Mouse (Mus musculus) embryo, embryonic 11.5 days (tissue): ENCODE measurements at regions not wholly inside any gene's neighbourhood (a gene's known extent, or its start where the extent isn't known, plus 50 kb on each side); places are given as distances from the start of the nearest gene placed in this dataset.
A peak's percentile ranks its signal among the peaks of the same experiment; 100 is the strongest.

Experiments
- DNase-seq: peaks from one replicate; pipeline ENCODE4 v3.0.0-alpha.2; 2012; ENCODE audit warnings: low read depth, low spot score

DNA sequence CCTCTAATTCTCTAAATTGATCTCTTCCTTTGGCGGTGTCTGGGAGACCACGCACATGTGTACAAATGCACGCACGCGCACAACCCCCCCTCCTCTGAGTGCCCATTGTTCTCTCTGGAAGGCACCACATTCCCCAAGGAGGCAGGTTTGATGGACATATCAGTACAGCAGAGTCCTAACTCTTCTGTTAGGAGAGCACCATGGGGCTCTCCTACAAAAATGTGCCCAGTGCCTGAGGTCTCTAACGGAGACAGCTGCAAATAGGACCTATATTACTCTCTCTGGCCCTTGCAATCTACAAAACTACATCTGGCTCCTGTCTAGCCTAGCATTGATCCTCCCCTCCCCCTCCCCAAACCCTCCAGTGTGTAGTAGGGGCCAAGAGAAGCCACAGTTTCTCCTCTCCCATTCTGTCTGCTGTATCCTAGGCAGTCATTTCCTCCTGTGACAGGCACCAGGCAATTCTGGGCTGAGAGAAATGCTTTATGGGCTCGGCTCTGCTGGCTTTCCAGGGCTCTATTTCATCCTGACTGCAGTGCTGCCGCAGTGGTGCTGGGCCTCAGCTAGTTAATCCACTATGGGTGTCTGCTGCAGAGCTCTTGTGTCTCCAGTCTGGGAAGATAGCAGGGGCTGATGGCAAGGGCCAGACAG lies 340.6 kb downstream of the Rps24 start:
- DNase-seq: no peak

DNA sequence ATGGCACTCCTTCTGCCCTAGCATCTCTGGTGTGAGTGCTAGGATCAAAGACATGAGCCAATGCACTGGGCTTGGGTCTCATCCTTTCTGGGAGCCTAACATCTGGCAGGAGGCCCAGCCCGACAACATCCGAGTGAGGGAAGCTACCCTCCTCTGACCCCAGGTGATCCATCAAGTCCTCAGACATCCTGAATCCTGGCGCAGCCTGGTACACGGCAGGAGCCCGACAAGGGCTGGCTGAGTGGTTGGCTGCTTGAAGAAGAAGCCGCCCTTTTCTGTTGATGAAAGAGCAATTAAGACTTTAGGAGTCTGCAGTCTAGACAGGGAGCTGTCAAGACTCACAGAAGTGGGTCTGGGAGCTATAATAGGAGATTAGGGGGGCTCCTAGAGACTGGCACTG lies 342.1 kb downstream of the Rps24 start:
- DNase-seq: no peak

DNA sequence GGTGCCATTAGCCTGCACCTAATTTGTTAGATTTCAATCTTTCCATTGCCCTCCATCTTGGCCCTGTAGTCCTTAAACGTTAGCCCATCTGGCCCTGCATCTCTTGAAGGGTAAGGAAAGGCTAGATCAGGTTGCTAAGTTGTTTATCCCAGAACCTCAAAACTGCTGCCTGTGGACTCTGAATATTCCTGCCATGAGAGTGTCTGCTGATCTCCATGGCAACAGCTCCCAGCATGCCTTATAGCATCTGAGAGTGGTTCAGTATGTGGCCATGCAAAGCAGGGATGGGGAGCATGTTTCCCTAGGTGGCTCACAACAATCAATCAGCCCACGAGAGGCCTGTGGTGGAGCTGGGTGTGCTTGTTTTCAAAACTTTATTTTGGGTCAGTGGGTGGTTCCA lies 346.3 kb downstream of the Rps24 start:
- no peak for DNase-seq

DNA sequence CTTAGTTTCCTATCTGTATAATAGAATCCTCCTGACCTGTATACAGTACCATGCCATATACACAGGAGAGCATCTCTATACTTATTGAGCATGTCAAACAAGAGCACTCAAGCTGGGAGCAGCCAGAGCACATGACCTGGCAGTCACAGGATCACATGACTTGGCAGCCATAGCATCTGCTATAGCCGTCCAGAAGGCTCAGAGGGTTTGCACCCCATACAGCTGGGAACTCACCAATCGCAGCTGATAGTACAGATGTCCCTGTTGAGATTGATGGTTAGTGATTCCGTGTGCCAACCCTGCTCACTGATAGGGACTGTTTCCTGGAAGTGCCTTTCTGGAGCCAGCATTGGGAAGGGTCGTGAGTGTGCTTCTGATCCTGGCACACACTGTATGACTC lies 351.3 kb downstream of the Rps24 start:
- no peak for DNase-seq

DNA sequence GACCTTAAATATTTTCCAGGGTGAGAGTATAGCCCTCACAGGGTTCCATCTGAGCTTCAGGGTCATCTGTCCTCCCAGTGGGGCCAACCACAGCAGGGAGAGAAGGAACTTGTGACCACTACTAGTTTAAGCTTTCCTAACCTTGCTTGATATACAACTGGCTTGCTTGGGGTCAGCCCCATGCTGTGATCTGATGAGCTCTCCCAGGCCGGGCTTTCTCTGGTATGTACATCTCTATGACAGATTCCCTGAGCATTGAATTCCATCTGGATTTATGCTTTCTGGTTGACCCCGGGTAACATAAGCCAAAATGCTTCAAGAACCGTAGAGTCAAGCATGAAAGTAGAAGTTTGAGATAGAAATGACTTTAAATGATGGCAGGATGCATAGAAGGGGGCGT lies 352.1 kb downstream of the Rps24 start:
- no peak for DNase-seq

DNA sequence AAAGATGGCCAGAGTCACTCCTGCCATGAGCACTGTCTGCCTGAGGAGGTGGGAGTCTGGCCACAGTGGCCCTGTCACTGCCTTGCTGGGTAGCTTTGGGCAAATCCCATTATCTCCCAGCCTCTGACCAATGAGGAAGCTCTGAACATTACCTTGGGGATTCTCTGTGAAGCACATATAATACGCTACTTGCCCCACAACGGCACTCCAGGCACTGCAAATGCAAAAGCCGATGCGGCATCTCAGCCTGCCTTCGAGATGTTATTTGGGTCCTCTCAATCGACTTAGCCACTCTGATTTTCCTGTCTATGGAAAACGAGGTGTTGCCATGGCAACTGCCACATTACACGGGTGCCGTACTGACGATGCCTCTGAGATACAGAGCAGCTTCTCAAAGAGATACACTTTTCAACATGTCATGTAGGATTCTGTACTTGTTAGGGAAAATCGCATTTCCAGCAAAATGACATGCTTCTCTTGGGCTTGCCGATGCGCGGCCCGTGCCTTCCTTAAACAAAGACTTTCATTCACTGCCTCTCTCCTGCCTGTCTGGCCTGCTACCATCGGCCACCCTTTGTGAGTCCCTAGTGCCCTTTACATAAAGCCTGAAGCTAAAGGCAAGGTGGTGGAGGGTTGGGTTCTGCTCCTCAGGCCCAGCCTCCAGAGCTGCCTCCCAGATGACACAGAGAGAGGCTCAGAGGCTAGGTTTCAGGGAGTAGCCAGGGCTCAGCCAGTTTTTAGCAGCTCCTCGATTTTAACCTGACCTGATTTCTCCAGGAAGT lies 355.0 kb downstream of the Rps24 start:
- DNase-seq: peak; percentile 30

DNA sequence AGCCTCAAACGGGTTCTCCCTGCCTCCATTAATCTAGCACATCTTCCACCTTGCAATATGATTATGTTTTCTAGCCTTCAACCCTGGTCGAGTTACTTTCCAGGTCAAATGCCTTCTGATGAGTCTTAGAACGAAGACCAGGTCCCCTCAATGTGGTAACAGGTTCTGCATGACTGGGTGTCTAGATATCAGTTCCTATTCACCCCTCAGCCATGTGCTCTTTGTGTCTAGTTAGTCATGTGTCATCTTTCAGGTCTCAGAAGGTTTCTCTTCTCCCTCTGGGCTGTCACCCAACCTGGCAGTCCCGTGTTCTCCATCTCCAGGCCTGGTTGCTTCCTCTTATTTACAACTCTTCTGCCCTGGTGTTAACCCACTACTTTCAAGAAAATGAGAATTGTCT lies 356.7 kb downstream of the Rps24 start:
- DNase-seq: no peak

DNA sequence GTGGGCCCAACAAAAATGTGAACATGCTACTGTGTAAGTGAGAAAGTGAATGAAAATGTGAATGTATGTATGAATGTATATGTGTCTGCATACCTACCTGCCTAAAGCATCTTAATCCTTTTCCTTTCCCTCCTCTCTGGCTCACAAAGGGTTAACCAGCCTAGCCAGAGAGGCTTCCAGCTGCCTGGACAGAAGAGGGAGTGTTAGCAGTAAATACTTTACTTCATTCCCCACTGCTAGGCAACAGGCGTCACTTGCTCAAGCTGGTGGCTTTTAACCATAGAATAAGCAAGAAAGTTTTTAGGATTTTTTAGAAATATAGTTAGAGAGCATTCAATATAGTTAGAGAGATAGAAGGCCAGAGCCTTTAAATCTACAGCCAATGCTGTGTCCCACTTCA lies 363.6 kb downstream of the Rps24 start:
- no peak for DNase-seq

DNA sequence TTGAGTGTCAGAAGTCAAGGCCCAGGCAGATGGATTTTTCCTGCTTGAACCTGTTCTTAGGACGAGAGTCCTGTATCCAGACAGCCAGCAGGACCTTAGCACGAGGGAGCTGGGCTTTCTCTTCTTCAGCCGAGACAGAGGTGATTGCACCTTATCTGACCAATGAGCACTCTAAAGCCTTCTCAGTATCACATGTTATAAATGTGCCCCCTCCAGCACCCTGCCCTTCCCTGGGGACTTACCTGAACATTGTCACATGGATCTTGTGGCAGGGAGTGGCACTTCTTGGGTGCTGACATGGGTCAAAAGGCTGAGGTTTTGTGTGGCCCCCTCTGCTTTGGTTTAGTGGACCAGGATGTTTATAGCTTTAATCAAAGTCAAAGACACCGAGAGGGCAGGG lies 367.5 kb downstream of the Rps24 start:
- no peak for DNase-seq

DNA sequence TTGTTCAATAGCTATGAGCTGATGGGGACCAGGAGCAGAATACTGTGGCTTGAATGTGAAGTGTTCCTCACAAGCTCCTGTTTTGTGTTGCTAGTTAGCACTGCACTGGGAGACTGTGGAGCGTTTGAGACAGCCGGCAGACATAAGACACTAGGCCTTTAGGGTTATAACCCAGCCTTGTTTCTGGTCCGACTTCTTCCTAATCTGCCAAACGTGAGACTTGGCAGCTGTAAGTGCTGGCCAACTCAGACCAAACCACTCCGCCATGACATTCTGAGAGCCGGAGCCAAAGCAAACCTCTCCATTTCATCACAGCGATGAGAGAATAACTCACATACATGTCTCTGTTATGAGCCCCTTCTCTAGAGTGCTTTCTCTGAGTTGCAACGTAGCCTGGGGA lies 375.2 kb downstream of the Rps24 start:
- DNase-seq: no peak

DNA sequence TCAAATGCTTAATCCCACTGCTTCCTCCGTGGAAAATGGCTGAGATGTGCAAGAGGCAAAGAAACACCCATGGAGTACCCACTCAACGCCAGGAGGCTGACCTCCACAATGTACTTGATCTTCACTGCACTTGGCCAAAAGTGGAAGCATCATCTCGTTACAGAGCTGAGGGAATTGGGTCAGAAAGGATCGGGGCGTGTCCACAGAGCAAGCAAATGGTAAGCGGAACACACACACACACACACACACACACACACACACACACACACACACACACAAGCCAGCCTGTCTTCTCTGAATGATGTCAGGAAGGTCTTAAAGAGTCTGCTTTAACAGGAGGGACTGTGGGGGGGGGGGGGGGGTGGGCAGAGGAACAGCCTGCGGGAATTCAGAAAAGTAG lies 375.7 kb downstream of the Rps24 start:
- DNase-seq: no peak

DNA sequence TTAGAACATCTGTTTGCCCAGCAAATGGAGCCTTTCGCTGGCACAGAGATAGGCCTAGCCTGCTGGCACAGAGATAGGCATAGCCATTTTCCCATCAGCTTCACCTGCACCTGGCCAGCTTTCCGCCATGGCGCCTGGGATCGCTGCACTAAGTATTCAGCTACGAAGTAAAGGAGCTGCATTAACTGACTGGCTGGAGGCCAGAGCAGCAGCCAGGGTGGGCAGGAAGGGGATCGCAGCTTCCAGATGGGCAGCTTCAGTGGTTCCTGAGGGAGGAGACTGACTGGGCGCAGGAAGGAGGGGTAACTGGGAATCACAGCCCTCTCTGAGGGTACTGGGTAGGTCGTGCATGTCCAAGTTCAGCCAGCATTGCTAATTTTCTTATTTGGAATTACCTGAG lies 376.2 kb downstream of the Rps24 start:
- DNase-seq: no peak

DNA sequence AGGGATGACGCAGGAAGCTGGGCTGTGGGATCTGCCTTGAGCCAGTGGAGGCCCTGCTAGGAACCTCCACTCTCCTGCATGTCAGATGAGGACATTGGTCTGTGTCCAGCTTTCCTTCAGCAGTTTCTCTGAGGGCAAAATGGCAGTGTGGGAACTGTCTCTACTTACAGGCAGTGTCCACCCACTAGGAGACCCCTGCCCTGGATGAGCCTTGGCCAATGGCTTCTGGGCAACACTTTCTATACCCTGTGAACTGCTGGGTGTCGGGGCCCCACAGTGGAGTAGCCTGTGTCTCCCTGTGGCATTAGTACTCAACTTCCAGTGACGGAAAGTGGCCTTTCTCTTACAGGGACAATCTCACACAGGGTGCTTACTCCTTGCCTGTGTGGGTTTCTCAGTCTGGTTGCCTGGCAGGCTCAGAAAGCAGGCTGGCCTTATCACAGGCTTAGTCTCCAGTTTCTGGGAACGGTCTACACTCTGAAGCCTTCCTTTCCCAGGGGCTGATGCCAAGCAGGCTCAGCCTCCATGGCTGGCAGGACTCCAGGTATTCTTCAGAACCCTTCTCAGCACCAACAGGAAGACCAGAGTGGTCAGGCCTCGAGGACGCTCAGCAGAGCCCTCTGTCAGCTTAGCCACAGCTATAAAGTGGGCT lies 378.8 kb downstream of the Rps24 start:
- no peak for DNase-seq

DNA sequence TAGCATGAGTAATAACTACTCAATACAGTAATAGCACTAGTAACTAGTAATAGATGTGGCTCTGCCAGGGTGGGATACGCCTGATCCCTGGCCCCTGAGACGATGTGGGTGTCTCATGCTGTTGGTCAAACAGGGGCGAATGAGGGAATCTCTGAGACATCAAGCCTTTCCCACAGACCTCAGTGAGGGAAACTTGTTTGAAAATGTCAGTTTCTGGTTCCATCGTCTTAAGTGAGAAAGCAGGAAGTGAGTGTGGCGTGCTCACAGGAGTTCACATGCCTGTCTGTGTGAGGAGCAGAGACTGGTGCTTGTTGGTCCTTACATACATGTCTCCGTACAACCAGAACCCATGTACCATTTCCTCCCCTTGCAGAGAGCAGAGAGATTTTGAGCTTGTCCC lies 380.9 kb downstream of the Rps24 start:
- DNase-seq: no peak

DNA sequence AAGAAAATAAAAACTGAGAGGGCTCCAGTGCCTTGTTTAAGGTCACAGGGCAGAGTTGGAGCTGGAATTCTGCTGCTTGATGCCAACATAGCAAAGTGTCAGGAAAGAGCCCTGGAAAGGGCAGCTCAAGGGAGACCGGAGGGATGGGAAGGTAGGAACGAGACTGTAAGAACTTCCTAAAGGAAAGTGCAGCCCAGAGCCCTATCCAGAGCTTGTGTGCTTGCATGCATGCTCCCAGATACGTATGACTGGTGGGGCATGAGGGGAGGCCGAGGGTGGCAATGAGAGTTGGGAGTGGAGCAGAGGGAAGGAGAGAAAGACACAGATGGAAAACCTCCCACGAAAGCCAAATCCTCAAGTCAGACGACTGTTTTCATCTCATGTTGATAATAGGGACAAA lies 381.8 kb downstream of the Rps24 start:
- DNase-seq: no peak

DNA sequence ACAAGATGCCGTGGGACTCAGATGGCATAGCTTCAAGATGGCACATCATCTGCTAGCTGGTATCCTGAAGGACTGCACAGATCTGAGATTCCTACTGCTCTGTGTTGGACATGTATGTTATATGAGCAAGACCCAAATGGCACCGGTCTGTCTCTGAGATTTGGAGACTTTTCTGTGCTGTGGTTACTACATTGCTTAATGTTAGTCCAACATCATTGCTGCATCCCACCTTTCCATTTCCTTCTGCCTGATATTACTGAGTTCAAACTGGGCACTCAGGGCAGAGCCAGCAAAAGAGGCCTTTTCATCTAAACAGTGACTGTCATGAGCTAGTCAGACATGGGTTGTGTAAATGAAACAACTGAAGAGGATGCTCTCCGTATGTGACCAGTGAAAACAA lies 383.3 kb downstream of the Rps24 start:
- no peak for DNase-seq

DNA sequence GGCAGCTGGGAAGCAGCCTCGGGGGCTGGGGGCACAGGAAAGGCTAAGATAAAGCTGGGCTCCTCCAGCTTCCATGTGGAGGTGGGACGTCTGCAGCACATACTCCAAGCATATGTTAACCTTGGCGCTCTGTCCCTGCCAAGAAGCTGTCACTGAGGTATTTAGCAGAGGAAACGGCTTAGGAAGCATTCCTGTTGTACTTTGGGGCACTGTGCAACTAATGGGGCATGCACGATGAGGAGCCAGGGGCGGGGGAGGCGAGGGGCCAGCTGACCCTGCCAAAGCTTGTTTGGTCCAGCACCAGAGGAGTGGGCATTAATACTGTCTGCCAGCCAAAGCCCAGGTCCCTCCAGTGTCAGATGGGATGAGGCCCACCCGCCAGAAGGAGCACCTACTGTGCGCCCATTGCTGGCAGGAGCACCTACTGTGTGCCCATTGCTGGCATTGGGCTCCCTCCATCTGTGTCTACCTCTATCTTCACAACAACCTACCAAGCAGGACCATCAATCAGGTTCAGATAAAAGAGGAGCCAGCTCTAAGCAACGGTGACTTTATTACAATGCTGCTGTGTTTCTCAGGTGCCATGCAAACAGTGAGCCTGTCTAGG lies 384.6 kb downstream of the Rps24 start:
- DNase-seq: no peak

DNA sequence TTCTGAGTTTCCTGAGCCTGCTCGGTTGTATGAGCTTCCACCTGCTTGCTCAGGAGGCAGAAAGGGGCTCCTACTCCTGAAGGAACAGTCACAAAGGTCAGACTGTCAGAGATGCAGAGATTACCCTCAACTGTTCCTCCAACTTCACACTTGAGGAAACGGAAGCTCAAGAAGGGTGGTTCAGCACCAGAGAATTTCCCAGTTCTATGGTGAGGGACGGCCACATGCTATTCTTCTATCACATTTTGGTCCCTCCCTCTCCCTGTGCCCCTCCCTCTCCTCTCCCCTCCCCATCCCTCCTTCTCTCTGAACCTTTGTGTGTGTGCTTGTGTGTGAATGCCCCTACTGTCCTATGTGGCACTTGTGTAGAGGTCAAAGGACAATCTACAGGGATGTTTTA lies 386.0 kb downstream of the Rps24 start:
- DNase-seq: no peak

DNA sequence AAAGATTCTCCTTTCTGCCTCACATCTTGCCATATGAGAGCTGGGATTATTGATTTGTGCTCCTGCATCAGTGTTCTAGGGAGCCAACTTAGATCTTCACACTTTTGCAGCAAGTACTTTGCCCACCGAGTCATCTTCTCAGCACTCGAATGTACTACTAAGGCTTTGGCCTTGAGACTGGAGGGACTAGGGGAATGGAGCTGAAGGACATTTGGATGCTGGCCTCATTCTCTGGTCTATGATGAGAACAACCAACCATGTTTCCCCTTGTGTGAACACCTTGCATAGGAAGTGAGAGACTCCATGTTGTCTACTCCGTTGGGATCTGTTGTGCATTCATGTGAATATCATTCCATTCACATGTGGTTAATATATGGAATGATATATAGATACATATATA lies 386.5 kb downstream of the Rps24 start:
- no peak for DNase-seq

DNA sequence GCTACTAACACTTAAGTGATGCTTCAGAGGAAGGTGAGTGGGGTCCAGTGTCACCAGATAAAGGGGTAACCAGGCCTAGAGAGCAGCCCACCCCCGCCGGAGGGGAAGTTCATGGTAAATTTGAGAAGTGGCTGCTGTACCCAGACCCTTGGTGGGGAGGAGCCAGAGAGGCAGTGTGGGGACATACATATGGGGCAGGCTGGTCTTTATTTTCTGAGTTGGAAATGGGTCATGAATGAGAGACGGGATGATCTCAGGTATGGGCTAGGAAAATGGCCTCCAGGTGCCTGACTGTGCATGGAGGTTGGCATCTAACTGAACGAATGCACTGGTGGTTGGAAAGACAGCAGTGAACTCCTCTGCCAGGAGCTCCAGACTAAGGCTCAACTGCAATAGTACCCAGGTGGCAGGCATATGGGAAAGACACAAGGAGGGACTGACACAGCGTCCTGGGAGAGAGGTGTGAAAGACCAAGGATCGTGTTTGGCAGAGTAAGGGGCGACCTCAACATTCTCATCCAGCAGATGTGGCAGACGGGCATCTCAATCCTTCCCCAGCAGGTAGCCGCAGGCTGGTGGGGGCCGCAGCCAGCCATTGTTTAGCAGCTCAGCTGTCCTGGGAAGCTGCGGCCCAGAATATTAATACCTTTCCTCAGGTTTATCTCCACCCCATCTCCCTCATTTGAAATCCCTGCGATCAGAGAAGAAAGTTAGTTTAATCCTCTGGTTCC lies 387.7 kb downstream of the Rps24 start:
- no peak for DNase-seq

DNA sequence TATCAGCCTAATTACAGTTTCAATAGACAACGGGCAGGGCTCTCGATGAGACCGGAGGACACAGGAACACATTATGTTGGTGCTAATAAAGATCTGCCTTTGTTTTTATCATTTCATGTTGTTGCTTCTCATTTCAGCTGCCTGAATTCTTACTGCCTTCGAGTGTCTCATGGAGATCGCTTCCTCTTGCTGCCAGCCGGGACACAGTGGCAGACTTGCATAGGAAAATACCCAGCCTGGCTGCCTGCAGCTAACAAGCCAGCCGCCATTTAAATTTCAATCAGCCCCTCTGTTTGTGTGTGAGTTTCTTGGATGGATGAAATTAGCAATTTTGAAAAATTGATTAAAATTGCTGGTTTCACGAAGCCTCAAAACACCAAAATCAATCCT lies 388.2 kb downstream of the Rps24 start:
- no peak for DNase-seq

DNA sequence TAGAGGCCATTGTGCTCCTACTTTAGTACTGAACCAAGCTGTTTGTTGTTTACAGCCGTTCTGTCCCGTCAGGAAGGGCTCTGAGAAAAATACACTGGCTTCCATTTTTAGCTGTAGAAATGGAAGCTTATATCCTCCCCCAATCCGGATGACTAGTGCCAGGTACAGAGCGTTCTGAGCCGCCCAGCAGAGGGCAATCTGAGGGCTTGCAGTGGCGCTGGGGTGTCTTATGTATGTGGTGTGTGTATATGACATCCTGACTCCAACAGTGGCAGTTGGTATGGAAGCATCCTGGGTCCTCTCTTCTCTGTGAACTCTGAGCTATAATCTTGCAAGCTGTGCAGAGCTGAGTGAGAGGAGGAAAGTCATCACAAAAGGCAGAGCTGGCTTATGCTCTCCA lies 389.0 kb downstream of the Rps24 start:
- no peak for DNase-seq
